Mouse (Mus musculus) brain, embryonic 14.5 days (tissue): ENCODE measurements around the gene Apaf1.

Experiments
- CTCF ChIP-seq: fragments of 200-500 bp; IDR thresholded peaks from 2 replicates; pipeline ENCODE4 v1.5.1; 2012; ENCODE audit warnings: inconsistent platforms, mild to moderate bottlenecking, moderate library complexity, borderline replicate concordance; ENCODE audit not compliant: insufficient read depth, insufficient read length; ENCODE audit errors: extremely low read depth
- POLR2A ChIP-seq: fragments of 200-500 bp; IDR thresholded peaks from 2 replicates; pipeline ENCODE4 v1.6.1; 2012; ENCODE audit warnings: mild to moderate bottlenecking, inconsistent platforms, borderline replicate concordance; ENCODE audit not compliant: poor library complexity, insufficient read depth, insufficient read length, severe bottlenecking; ENCODE audit errors: extremely low read depth

- TF ChIP-seq POLR2A (no peak), CTCF (no peak)
Measured at GRCm38 (mm10) chr10:90960374-90960773, 122.2 kb downstream of the Apaf1 start.
